Mouse (Mus musculus) megakaryocyte-erythroid progenitor cell, adult 5 weeks (primary cell): Measurements from ENCODE around the gene Gm3685. TPM values are rescaled to one million over a fixed set of nuclear protein-coding genes. Genes with fewer than 3 reads are reported as not detected.

Experiments
- polyA plus RNA-seq: library from polyadenylated mRNA; stranded (reverse); fragments of >175 nt; gene quantifications from 2 replicates; pipeline ENCODE4 v1.2.3, GENCODE M21; 2012

Gene Gm3685
- polyA plus RNA-seq, result not detected in 2 replicates

GRCm38 (mm10) chr14:7044870-7045269 lies at the start of gene Gm3685:
Gene Gm3685, minus strand, starts transcription at chr14:7044970.

GRCm38 (mm10) chr14:7026781-7027749 lies 17.7 kb downstream of the Gm3685 start, which contains the start of gene Gm10406:
Gene Gm10406, minus strand, starts transcription at chr14:7027449.

Other genes with a start within 250 kb of the Gm3685 start
- not detected in 2 replicates for gene Gm3642, start 204.7 kb downstream of the Gm3685 start, polyA plus RNA-seq
- not detected in 2 replicates for gene Gm3667, start 155.0 kb downstream of the Gm3685 start, polyA plus RNA-seq
- gene Gm6356, start 71.2 kb downstream of the Gm3685 start, polyA plus RNA-seq, result not detected in 2 replicates
- gene Gm10406, start 17.5 kb downstream of the Gm3685 start, polyA plus RNA-seq, result not detected in 2 replicates
- gene Gm3696, start 55.7 kb upstream of the Gm3685 start, polyA plus RNA-seq, result not detected in 2 replicates
- not detected in 2 replicates for gene Gm6676, start 80.4 kb upstream of the Gm3685 start, polyA plus RNA-seq
- gene Gm3512, start 129.6 kb upstream of the Gm3685 start, polyA plus RNA-seq, result 0.14 TPM in 1 of 2 replicates, not detected in the other
- not detected in 2 replicates for gene Gm16434, start 149.6 kb upstream of the Gm3685 start, polyA plus RNA-seq
- not detected in 2 replicates for gene Gm3727, start 219.7 kb upstream of the Gm3685 start, polyA plus RNA-seq